Mouse (Mus musculus) NIH3T3 (cell line): ENCODE data around the gene Wnk4.

Experiments used
- DNase-seq: peaks from one replicate; pipeline ENCODE4 v3.0.0-alpha.2; 2012; ENCODE audit warnings: low read depth

The Wnk4 gene

DNA sequence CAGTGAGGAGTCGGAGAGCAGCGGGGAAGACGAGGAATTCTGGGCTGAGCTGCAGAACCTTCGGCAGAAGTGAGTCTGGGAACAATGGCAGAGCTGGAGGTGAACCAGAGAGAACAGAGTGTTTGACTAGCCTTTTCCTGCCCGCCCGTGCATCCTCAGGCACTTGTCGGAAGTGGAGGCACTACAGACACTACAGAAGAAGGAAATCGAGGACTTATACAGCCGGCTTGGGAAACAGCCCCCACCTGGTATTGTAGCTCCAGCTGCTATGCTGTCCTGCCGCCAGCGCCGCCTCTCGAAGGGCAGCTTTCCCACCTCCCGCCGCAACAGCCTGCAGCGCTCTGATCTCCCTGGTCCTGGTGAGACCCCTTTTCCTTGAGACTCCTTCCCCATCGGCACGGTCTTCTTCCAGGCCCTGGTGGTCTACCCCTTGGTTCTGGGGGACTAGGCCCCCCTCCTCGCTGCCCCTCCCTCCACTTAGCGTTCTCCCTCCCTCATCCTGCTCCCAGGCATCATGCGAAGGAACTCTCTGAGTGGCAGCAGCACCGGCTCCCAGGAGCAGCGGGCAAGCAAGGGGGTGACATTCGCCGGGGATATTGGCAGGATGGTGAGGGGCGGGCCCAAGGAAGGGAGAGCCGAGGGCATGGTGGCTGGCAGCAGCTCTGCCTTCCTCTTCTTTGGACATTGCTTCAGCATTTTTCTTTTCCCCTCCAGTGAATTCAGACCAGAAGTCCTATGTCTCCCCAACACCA is 16.1 kb downstream of the Wnk4 start:
- no peak for DNase-seq

- peak; percentile 82 for DNase-seq
Measured at GRCm38 (mm10) chr11:101277381-101278222, 17.2 kb downstream of the Wnk4 start.

DNA sequence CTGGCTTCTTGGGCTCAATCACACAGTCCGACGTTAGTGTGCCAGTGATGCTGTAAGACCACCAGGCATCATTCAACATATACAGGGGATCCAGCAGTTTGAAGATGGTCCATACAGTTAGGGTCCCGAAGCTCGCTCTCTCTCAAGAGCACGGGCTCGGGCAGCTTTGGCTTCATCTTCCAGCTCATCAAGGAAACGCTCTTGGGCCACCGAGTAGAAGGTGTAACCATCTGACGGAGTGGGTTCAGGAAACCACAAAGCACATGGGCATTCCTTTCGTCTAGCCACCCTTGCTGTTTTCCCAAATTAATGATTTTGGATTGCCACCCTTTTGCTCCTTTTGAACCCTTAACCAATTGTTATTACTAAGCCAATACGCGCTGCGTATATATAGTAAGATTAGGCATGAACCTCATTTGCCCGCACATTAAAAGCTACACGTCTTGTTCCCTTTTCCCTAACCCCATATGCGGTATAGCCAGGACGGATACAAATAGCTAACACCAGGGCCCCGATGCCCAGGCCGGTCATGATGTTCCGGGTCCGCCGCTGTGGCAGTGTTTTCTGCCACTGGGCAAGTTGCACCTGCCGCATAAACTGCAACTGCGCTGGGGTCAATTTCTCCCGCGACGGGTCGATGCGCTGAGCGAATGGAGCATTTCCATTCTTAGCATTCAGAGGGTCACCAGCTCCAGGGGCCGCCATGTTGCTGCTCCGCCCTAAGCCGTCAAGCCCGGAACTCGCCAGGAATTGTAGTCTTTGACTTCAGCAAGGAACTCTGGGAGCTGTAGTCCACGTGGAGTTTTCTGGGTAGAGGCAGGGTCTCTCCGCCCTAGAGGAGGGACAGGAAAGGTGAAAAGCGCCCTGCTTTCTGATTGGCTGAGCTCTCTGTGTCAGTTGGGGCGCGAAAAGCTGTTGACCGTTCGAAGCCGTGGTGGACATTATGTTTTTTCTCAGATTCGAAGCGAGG is 18.1 kb downstream of the Wnk4 start, which contains the start of the genes Cntd1 and Coa3:
Gene Cntd1, plus strand, starts transcription at position 790 of the 970 bp plus-strand sequence.
Gene Coa3, minus strand, starts transcription at position 892 of the 970 bp plus-strand sequence.
- DNase-seq, result peak; percentile 90

GRCm38 (mm10) chr11:101279193-101279569 is 18.8 kb downstream of the Wnk4 start:
- no peak for DNase-seq

DNA sequence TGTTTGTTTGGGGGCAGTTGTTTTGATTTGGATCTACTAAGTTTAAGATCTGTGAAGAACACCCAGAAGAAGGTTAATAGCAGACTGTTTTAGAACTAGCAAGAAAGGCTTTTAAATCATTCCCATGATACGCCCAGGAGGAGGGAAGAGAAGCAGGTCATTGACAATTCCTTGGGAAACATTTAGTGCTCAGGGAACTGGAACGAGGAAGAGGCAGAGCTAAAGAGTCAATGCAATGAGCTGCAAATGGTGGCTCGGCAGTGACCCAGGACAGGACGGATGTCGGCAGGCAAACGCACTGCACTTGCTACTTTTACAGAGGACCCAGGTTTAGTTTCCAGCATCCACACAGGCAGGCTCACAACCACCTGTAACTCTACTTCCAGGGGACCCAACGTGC is 20.5 kb downstream of the Wnk4 start:
- no peak for DNase-seq

- DNase-seq, result no peak
Measured at GRCm38 (mm10) chr11:101282896-101283295, 22.5 kb downstream of the Wnk4 start.

- DNase-seq, result no peak
Measured at GRCm38 (mm10) chr11:101283805-101284204, 23.4 kb downstream of the Wnk4 start.

GRCm38 (mm10) chr11:101287306-101287705 is 26.9 kb downstream of the Wnk4 start:
- DNase-seq, result peak; percentile 81

DNA sequence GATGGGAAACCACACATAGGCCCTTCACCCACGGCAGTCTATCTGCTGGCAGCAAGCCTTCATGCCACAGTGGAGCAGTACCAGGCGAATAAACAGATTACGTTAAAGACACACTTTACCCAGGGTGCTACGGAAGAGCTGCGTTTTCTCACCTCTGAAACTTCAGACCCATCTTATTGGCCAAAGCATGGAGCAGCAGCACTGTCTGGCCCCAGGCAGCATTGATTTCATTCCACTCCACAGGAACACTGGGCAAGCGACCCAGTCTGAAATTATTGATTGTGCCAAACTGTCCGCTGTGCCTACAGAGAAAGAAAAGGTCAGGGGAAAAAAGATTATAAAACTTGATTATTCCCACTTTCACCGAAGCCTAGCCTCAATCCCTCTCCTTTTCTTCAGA is 30.9 kb downstream of the Wnk4 start:
- DNase-seq, result no peak

- no peak for DNase-seq
Measured at GRCm38 (mm10) chr11:101295191-101295590, 34.8 kb downstream of the Wnk4 start.

- DNase-seq, result peak; percentile 35
Measured at GRCm38 (mm10) chr11:101300881-101301280, 40.5 kb downstream of the Wnk4 start.

- no peak for DNase-seq
Measured at GRCm38 (mm10) chr11:101301299-101302003, 41.1 kb downstream of the Wnk4 start.

DNA sequence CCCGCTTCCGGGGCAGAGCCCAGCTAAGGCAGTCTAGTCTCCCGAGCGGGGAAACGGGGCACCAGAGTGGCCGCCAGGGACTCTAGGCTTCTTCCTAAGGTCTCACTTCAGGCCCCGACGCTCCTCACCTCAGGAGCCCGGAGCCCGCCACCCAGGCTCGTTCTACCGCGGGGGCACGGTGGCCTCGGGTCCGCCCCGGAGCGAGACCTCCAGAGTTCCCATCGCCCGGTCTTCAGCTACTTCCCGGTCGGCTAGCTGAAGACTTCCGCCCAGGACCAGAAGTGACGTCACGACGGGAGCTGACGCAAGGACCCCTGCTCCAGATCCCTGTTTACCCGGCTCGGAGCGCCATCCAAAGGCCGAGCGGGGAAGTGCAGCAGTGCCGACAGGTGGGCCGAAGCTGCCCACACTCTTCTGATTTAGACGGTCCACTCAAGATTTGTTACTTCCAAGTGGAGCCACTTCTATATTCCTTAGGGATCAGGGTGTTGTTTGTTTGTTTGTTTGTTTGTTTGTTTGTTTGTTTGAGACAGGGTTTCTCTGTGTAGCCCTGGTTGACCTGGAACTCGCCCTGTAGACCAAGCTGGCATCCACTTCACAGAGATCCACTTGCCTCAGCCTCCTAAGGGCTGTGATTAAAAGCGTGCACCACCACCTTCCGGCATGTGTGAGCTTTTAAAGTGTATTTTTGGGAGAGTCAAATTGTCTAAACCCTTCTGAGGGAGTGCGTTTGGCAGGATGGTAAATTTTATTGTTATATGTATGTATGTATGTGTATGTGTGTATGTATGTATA is 41.8 kb downstream of the Wnk4 start, which contains the start of gene Becn1:
Gene Becn1, minus strand, starts transcription at position 283 of the 795 bp plus-strand sequence.
- DNase-seq, result peak; percentile 98

GRCm38 (mm10) chr11:101307744-101308143 is 47.4 kb downstream of the Wnk4 start:
- DNase-seq, result no peak

- no peak for DNase-seq
Measured at GRCm38 (mm10) chr11:101311083-101311482, 50.7 kb downstream of the Wnk4 start.

GRCm38 (mm10) chr11:101312150-101312549 is 51.8 kb downstream of the Wnk4 start:
- DNase-seq, result no peak

- DNase-seq, result no peak
Measured at GRCm38 (mm10) chr11:101314567-101314966, 54.2 kb downstream of the Wnk4 start.

GRCm38 (mm10) chr11:101315082-101315650 is 54.8 kb downstream of the Wnk4 start:
- DNase-seq, result no peak

GRCm38 (mm10) chr11:101315665-101316500 is 55.5 kb downstream of the Wnk4 start, which contains the start of gene Psme3:
TSS of gene Psme3 (plus strand) at chr11:101316213.
- DNase-seq, result peak; percentile 94
